Comparison of ENCODE assay signal across 21 mouse cellular contexts in the genomic region with DNA sequence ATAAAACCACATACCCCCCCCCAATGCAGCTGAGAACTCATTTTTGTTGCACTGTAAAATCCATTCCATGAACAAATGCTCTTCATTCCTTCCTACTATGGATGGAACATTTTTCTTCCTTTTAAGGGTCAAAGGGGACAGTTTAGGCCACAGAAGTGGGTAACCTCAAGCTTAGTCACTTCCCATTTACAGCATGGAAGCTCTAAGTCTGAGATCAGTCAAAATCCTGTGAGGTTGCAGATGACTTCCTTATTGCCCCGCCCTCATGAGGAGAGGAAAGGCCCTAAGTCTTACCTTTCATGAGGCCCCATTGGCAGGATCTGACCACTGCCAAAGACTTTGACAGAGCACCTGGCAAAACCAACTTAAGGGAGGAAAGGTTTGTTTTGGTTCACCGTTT.
DNase-seq lines count a peak whose midpoint lies in the region; ATAC-seq and TF ChIP-seq lines count a peak whose summit lies in the region.
"Had no signal": no experiment of that assay in that cellular context is flagged by ENCODE, and none has a peak within 500 bp of the region (broad histone marks: within the 10 kb centered on the region; RNA-seq: fewer than 3 reads in every experiment).

No protein-coding gene starts in this region.

- no peak overlapping the region for H3K27ac ChIP-seq in kidney, adult 2 months (ENCODE audit: insufficient read depth, low read depth, low read length)
- H3K27ac ChIP-seq in kidney, embryonic 16.5 days (ENCODE audit: low read length), result no peak overlapping the region
- H3K27ac ChIP-seq in kidney, embryonic 15.5 days, result no peak overlapping the region
- H3K27ac ChIP-seq: embryonic facial prominence, embryonic 15.5 days; forebrain, embryonic 10.5 days; heart, embryonic 13.5 days; hindbrain, embryonic 12.5 days had no signal

- peak; percentile 27 for DNase-seq in kidney, adult 2 months
- DNase-seq in kidney, postnatal 4 days, result no peak
- DNase-seq: adrenal gland, adult 2 months; adrenal gland, postnatal 25 days; cerebellum, adult 2 months; cerebellum, postnatal 10 days; embryo, embryonic 11 days; gastrocnemius, postnatal 10 days; heart, postnatal 36 days had no signal

- no peaks in the 10 kb centered on the region for H3K27me3 ChIP-seq in kidney, adult 2 months (replicated peaks; ENCODE audit: control insufficient read depth, insufficient read depth, low read length)
- H3K27me3 ChIP-seq in kidney, embryonic 16.5 days (ENCODE audit: insufficient read depth, low read length), result no peaks in the 10 kb centered on the region
- H3K27me3 ChIP-seq in kidney, embryonic 15.5 days, result no peaks in the 10 kb centered on the region
- H3K27me3 ChIP-seq: embryonic facial prominence, embryonic 15.5 days; heart, embryonic 13.5 days; hindbrain, embryonic 12.5 days had no signal

- 67% methylated on average over 2 of the region's 2 CpGs for WGBS in kidney, adult 2 months
- 70% methylated on average over 2 of the region's 2 CpGs for WGBS in kidney, embryonic 16.5 days
- WGBS in kidney, embryonic 15.5 days, result 66% methylated on average over 2 of the region's 2 CpGs

- no peaks in the 10 kb centered on the region for H3K9me3 ChIP-seq in kidney, embryonic 16.5 days (ENCODE audit: low read length)
- no peaks in the 10 kb centered on the region for H3K9me3 ChIP-seq in kidney, embryonic 15.5 days (replicated peaks)
- H3K9me3 ChIP-seq: embryonic facial prominence, embryonic 15.5 days; forebrain, embryonic 10.5 days; heart, embryonic 13.5 days; hindbrain, embryonic 12.5 days had no signal

- no peak for ATAC-seq in kidney, embryonic 16.5 days (ENCODE audit: low FRiP score, low TSS enrichment)
- peak; percentile 91 for ATAC-seq in common myeloid progenitor, adult 5-6 weeks (replicated peaks; ENCODE audit: low read depth, poor library complexity, severe bottlenecking)
- peak; percentile 92 for ATAC-seq in megakaryocyte, adult 5-6 weeks (ENCODE audit: poor library complexity, severe bottlenecking)
- no peak for ATAC-seq in inflammation-experienced regulatory T-cells, adult 6 months
- ATAC-seq in kidney, embryonic 15.5 days (replicated peaks; ENCODE audit: low FRiP score), result no peak
- ATAC-seq: forebrain, embryonic 14.5 days; hindbrain, embryonic 16.5 days had no signal

- H3K4me3 ChIP-seq in kidney, adult 2 months (ENCODE audit: insufficient read depth, low read depth, low read length), result no peak overlapping the region
- H3K4me3 ChIP-seq in kidney, embryonic 16.5 days (ENCODE audit: low read length), result no peak overlapping the region
- H3K4me3 ChIP-seq in kidney, embryonic 15.5 days (replicated peaks), result no peak overlapping the region
- H3K4me3 ChIP-seq: embryonic facial prominence, embryonic 15.5 days; erythroblast, embryonic 14.5 days; forebrain, embryonic 10.5 days; heart, embryonic 13.5 days; hindbrain, embryonic 12.5 days had no signal

- no peak for TF ChIP-seq CTCF in kidney, adult 2 months (conservative IDR thresholded peaks at IDR 0.05; ENCODE audit: insufficient read depth, insufficient read length, low read depth, low read length)

- no peak for TF ChIP-seq POLR2A in kidney, adult 2 months (IDR thresholded peaks at IDR 0.05; ENCODE audit: low read depth, low read length)

- H3K36me3 ChIP-seq in kidney, adult 2 months (ENCODE audit: control insufficient read depth, insufficient read depth, low read length), result no peaks in the 10 kb centered on the region
- no peaks in the 10 kb centered on the region for H3K36me3 ChIP-seq in kidney, embryonic 16.5 days (ENCODE audit: insufficient read depth, low read length)
- H3K36me3 ChIP-seq in kidney, embryonic 15.5 days, result no peaks in the 10 kb centered on the region
- H3K36me3 ChIP-seq: embryonic facial prominence, embryonic 15.5 days; forebrain, embryonic 10.5 days; heart, embryonic 13.5 days; hindbrain, embryonic 12.5 days had no signal

- H3K4me2 ChIP-seq in kidney, embryonic 16.5 days (replicated peaks; ENCODE audit: low read depth, low read length), result no peak overlapping the region
- no peak overlapping the region for H3K4me2 ChIP-seq in kidney, embryonic 15.5 days
- H3K4me2 ChIP-seq: embryonic facial prominence, embryonic 15.5 days; heart, embryonic 13.5 days; hindbrain, embryonic 12.5 days had no signal

- peaks cover 3% of the 10 kb centered on the region; the same call in 1 of the 2 replicates for H3K4me1 ChIP-seq in kidney, adult 2 months (ENCODE audit: control insufficient read depth, insufficient read depth, low read length)
- no peaks in the 10 kb centered on the region for H3K4me1 ChIP-seq in kidney, embryonic 16.5 days (ENCODE audit: insufficient read depth, low read length)
- H3K4me1 ChIP-seq in kidney, embryonic 15.5 days, result no peaks in the 10 kb centered on the region
- H3K4me1 ChIP-seq: forebrain, embryonic 10.5 days; heart, embryonic 13.5 days; hindbrain, embryonic 12.5 days had no signal

- H3K9ac ChIP-seq in kidney, embryonic 16.5 days (replicated peaks; ENCODE audit: low read length), result no peak overlapping the region
- H3K9ac ChIP-seq in kidney, embryonic 15.5 days, result no peak overlapping the region
- H3K9ac ChIP-seq: embryonic facial prominence, embryonic 15.5 days; heart, embryonic 13.5 days; hindbrain, embryonic 12.5 days had no signal

Comparison
In these comparisons a context has a peak if more than half of its experiments do, and no peak if none do; other contexts are left out.
1. ATAC-seq: peak in common myeloid progenitor, adult 5-6 weeks (single experiment) and megakaryocyte, adult 5-6 weeks (single experiment); none in kidney, embryonic 16.5 days (single experiment), inflammation-experienced regulatory T-cells, adult 6 months (single experiment) and kidney, embryonic 15.5 days (single experiment).